Mouse (Mus musculus): ENCODE results near the gene Slc22a18.
A peak's percentile ranks its signal among the peaks of the same experiment; 100 is the strongest.
"Not testable (repeated sequence)": the region's sequence is repeated elsewhere in the genome, so short reads cannot be mapped to it uniquely, and the experiment has no call there.

Gene Slc22a18

GRCm38 (mm10) chr7:143505411-143505810 lies 31.9 kb downstream of the Slc22a18 start:
- DNase-seq (ENCODE audit: low spot score in 2 of 2): no peak

GRCm38 (mm10) chr7:143505823-143506222 lies 32.3 kb downstream of the Slc22a18 start:
- DNase-seq (ENCODE audit: low spot score in 2 of 2): peak; percentile 47 to 69

GRCm38 (mm10) chr7:143506271-143506670 lies 32.7 kb downstream of the Slc22a18 start:
- DNase-seq (ENCODE audit: low spot score in 2 of 2): no peak

- peak in 1 of 2 experiments; percentile 51 for DNase-seq (ENCODE audit: low spot score in 2 of 2)
Measured at GRCm38 (mm10) chr7:143506675-143507074, 33.1 kb downstream of the Slc22a18 start.

GRCm38 (mm10) chr7:143509566-143509965 lies 36.0 kb downstream of the Slc22a18 start:
- no peak for DNase-seq (ENCODE audit: low spot score in 2 of 2)

GRCm38 (mm10) chr7:143510593-143511334 lies 37.2 kb downstream of the Slc22a18 start:
- DNase-seq (ENCODE audit: low spot score in 2 of 2): no peak

- no peak for DNase-seq (ENCODE audit: low spot score in 2 of 2)
Measured at GRCm38 (mm10) chr7:143511335-143511712, 37.8 kb downstream of the Slc22a18 start.

GRCm38 (mm10) chr7:143513763-143514415 lies 40.4 kb downstream of the Slc22a18 start:
- no peak for DNase-seq (ENCODE audit: low spot score in 2 of 2)

GRCm38 (mm10) chr7:143514416-143514768 lies 40.9 kb downstream of the Slc22a18 start:
- no peak for DNase-seq (ENCODE audit: low spot score in 2 of 2)

- DNase-seq (ENCODE audit: low spot score in 2 of 2): no peak
Measured at GRCm38 (mm10) chr7:143519333-143519732, 45.8 kb downstream of the Slc22a18 start.

- DNase-seq (ENCODE audit: low spot score in 2 of 2): no peak
Measured at GRCm38 (mm10) chr7:143532410-143532809, 58.9 kb downstream of the Slc22a18 start.

- no peak for DNase-seq (ENCODE audit: low spot score in 2 of 2)
Measured at GRCm38 (mm10) chr7:143533284-143533683, 59.7 kb downstream of the Slc22a18 start.

- no peak for DNase-seq (ENCODE audit: low spot score in 2 of 2)
Measured at GRCm38 (mm10) chr7:143536251-143536650, 62.7 kb downstream of the Slc22a18 start.

- not testable (repeated sequence) for DNase-seq (ENCODE audit: low spot score in 2 of 2)
Measured at GRCm38 (mm10) chr7:143538229-143538628, 64.7 kb downstream of the Slc22a18 start.

- no peak for DNase-seq (ENCODE audit: low spot score in 2 of 2)
Measured at GRCm38 (mm10) chr7:143538671-143539070, 65.1 kb downstream of the Slc22a18 start.

- DNase-seq (ENCODE audit: low spot score in 2 of 2): peak in 1 of 2 experiments; percentile 54
Measured at GRCm38 (mm10) chr7:143544368-143544767, 70.8 kb downstream of the Slc22a18 start.

- no peak for DNase-seq (ENCODE audit: low spot score in 2 of 2)
Measured at GRCm38 (mm10) chr7:143546554-143546953, 73.0 kb downstream of the Slc22a18 start.

- DNase-seq (ENCODE audit: low spot score in 2 of 2): no peak
Measured at GRCm38 (mm10) chr7:143548231-143548961, 74.9 kb downstream of the Slc22a18 start.
